Mouse (Mus musculus) limb, embryonic 10.5 days (tissue): Measurements from ENCODE around the gene Mob1a. TPM values are rescaled to one million over a fixed set of nuclear protein-coding genes. Genes with fewer than 3 reads are reported as not detected.

Experiments used
- DNase-seq: peaks from one replicate; pipeline ENCODE4 v3.0.0-alpha.2; 2017; ENCODE audit warnings: low spot score
- H3K27ac ChIP-seq: fragments of 300-500 bp; sonication (generic); 2 replicates; pipeline ENCODE4 v1.5.1; 2016; ENCODE audit warnings: mild to moderate bottlenecking
- H3K27me3 ChIP-seq: fragments of 300-500 bp; sonication (generic); 2 replicates; pipeline ENCODE4 v1.6.1; 2016; ENCODE audit warnings: low read depth, mild to moderate bottlenecking; ENCODE audit not compliant: poor library complexity, severe bottlenecking
- H3K36me3 ChIP-seq: fragments of 300-500 bp; sonication (generic); 2 replicates; pipeline ENCODE4 v1.6.1; 2016; ENCODE audit warnings: mild to moderate bottlenecking, moderate library complexity
- H3K4me1 ChIP-seq: fragments of 300-500 bp; sonication (generic); 2 replicates; pipeline ENCODE4 v1.6.1; 2016
- H3K4me3 ChIP-seq: fragments of 300-500 bp; sonication (generic); 2 replicates; pipeline ENCODE4 v1.5.1; 2016; ENCODE audit warnings: mild to moderate bottlenecking, moderate library complexity
- H3K9me3 ChIP-seq: fragments of 300-500 bp; sonication (generic); replicated peaks from 2 replicates; pipeline ENCODE4 v1.6.1; 2016; ENCODE audit warnings: mild to moderate bottlenecking
- WGBS: fragments of 180-500 bp; shearing (Covaris S2); methylation state at CpG from one replicate; pipeline ENCODE4 v1.1.7; 2016; 5-methylcytosine and 5-hydroxymethylcytosine counted together
- polyA plus RNA-seq: library from polyadenylated mRNA; unstranded; fragments of >200 nt; fragmentation: Nextera tagmentation; extraction: Ambion mirVana; gene quantifications from 2 replicates; pipeline ENCODE4 v1.2.1, GENCODE M21; 2016

Gene Mob1a
- polyA plus RNA-seq, 1 experiment from 2014 or later = 63.3 TPM

DNA sequence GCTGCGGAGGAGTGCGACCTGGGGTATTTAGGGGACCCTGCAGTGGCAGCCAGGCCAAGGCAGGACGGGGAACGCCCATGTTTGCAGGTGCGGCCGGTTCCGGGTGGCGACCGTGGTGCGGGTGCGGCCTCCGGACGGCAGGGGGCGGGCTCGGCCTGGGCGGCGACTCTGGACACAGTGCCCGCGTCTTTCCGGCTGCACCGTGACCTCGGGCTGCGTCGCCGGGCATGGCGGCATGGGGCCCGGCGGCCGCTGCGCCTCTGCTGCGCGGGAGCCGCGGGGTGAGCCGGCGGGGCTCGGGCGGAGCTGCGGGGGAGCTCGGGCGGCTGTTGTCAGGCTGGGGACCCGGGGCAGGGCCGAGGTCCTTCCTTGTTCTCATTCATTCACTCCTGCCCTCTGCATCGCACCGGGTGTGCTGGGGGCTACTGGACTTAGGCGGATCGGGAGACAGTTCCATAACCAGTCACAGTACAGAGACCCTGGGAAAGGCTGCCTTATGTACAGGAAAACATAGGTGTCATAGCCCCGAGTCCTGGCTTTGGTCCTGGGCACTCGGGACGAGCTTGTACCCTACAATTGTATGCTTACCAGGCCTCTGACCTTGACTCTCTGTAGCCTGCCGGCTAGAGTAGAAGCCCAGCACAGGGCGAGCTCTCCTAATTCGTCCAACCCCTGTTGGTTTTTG, 23.6 kb downstream of the Mob1a start:
- H3K36me3 ChIP-seq = peaks cover 39% of the 10 kb centered on the region
- 1% methylated on average over 53 of the region's 53 CpGs for WGBS
- peak overlapping the region; percentile 86 for H3K4me3 ChIP-seq
- H3K4me1 ChIP-seq = peaks cover 25% of the 10 kb centered on the region
- H3K27me3 ChIP-seq = no peaks in the 10 kb centered on the region
- DNase-seq = peak; percentile 97
- no peaks in the 10 kb centered on the region for H3K9me3 ChIP-seq
- peak overlapping the region; percentile 92 for H3K27ac ChIP-seq

- peak overlapping the region; percentile 86 for H3K4me3 ChIP-seq
- H3K36me3 ChIP-seq = peaks cover 45% of the 10 kb centered on the region
- peak overlapping the region; percentile 92 for H3K27ac ChIP-seq
- H3K9me3 ChIP-seq = no peaks in the 10 kb centered on the region
- WGBS = 86% methylated on average over 7 of the region's 7 CpGs
- no peaks in the 10 kb centered on the region for H3K27me3 ChIP-seq
- peaks cover 25% of the 10 kb centered on the region for H3K4me1 ChIP-seq
- no peak for DNase-seq
These were observed 24.4 kb downstream of the Mob1a start for GRCm38 (mm10) chr6:83350172-83350571.

GRCm38 (mm10) chr6:83350851-83351405, 25.1 kb downstream of the Mob1a start:
- Histone ChIP-seq H3K4me1 (peaks cover 25% of the 10 kb centered on the region), H3K9me3 (no peaks in the 10 kb centered on the region), H3K4me3 (no peak overlapping the region), H3K27me3 (no peaks in the 10 kb centered on the region), H3K36me3 (peaks cover 51% of the 10 kb centered on the region), H3K27ac (peak overlapping the region; percentile 36; the same call in 1 of the 2 replicates)
- 91% methylated on average over 16 of the region's 16 CpGs for WGBS
- DNase-seq = no peak

GRCm38 (mm10) chr6:83351490-83352160, 25.8 kb downstream of the Mob1a start:
- H3K27me3 ChIP-seq = no peaks in the 10 kb centered on the region
- DNase-seq = no peak
- peak overlapping the region; percentile 36; the same call in 1 of the 2 replicates for H3K27ac ChIP-seq

GRCm38 (mm10) chr6:83352666-83353410, 27.0 kb downstream of the Mob1a start:
- DNase-seq = no peak
- Histone ChIP-seq H3K4me3 (no peak overlapping the region), H3K36me3 (peaks cover 65% of the 10 kb centered on the region), H3K27ac (no peak overlapping the region), H3K27me3 (no peaks in the 10 kb centered on the region), H3K4me1 (peaks cover 25% of the 10 kb centered on the region), H3K9me3 (no peaks in the 10 kb centered on the region)
- 95% methylated on average over 24 of the region's 24 CpGs for WGBS

More at GRCm38 (mm10) chr6:83351490-83352160, 25.8 kb downstream of the Mob1a start:
- no peak overlapping the region for H3K4me3 ChIP-seq
- H3K4me1 ChIP-seq = peaks cover 25% of the 10 kb centered on the region
- no peaks in the 10 kb centered on the region for H3K9me3 ChIP-seq
- peaks cover 57% of the 10 kb centered on the region for H3K36me3 ChIP-seq
- WGBS = 84% methylated on average over 7 of the region's 7 CpGs

GRCm38 (mm10) chr6:83354856-83355781, 29.3 kb downstream of the Mob1a start:
- WGBS = 87% methylated on average over 9 of the region's 9 CpGs

GRCm38 (mm10) chr6:83356569-83357138, 30.8 kb downstream of the Mob1a start:
- H3K27ac ChIP-seq = no peak overlapping the region
- DNase-seq = peak; percentile 87
- WGBS = 25% methylated on average over 7 of the region's 7 CpGs
- H3K9me3 ChIP-seq = no peaks in the 10 kb centered on the region
- peaks cover 94% of the 10 kb centered on the region for H3K36me3 ChIP-seq
- H3K4me1 ChIP-seq = no peaks in the 10 kb centered on the region
- H3K4me3 ChIP-seq = no peak overlapping the region
- H3K27me3 ChIP-seq = no peaks in the 10 kb centered on the region

More at GRCm38 (mm10) chr6:83354856-83355781, 29.3 kb downstream of the Mob1a start:
- Histone ChIP-seq H3K4me3 (no peak overlapping the region), H3K27me3 (no peaks in the 10 kb centered on the region), H3K27ac (no peak overlapping the region), H3K9me3 (no peaks in the 10 kb centered on the region), H3K36me3 (peaks cover 87% of the 10 kb centered on the region), H3K4me1 (peaks cover 8% of the 10 kb centered on the region)
- DNase-seq = no peak

- no peak for DNase-seq
- 95% methylated on average over 10 of the region's 10 CpGs for WGBS
- H3K27ac ChIP-seq = no peak overlapping the region
These were observed 31.6 kb downstream of the Mob1a start for GRCm38 (mm10) chr6:83357436-83357835.

GRCm38 (mm10) chr6:83361523-83362248, 35.9 kb downstream of the Mob1a start:
- Histone ChIP-seq H3K4me3 (no peak overlapping the region), H3K27me3 (no peaks in the 10 kb centered on the region), H3K27ac (no peak overlapping the region), H3K4me1 (no peaks in the 10 kb centered on the region), H3K36me3 (peaks cover 86% of the 10 kb centered on the region), H3K9me3 (no peaks in the 10 kb centered on the region)
- no peak for DNase-seq
- WGBS = 83% methylated on average over 11 of the region's 11 CpGs

More at GRCm38 (mm10) chr6:83357436-83357835, 31.6 kb downstream of the Mob1a start:
- H3K4me1 ChIP-seq = no peaks in the 10 kb centered on the region
- no peaks in the 10 kb centered on the region for H3K27me3 ChIP-seq
- H3K9me3 ChIP-seq = no peaks in the 10 kb centered on the region
- peaks cover 93% of the 10 kb centered on the region for H3K36me3 ChIP-seq
- H3K4me3 ChIP-seq = no peak overlapping the region

GRCm38 (mm10) chr6:83363075-83363474, 37.3 kb downstream of the Mob1a start:
- Histone ChIP-seq H3K27me3 (no peaks in the 10 kb centered on the region), H3K36me3 (peaks cover 87% of the 10 kb centered on the region), H3K4me1 (no peaks in the 10 kb centered on the region), H3K4me3 (no peak overlapping the region), H3K9me3 (no peaks in the 10 kb centered on the region), H3K27ac (no peak overlapping the region)
- no peak for DNase-seq
- WGBS = 90% methylated on average over 12 of the region's 12 CpGs

DNA sequence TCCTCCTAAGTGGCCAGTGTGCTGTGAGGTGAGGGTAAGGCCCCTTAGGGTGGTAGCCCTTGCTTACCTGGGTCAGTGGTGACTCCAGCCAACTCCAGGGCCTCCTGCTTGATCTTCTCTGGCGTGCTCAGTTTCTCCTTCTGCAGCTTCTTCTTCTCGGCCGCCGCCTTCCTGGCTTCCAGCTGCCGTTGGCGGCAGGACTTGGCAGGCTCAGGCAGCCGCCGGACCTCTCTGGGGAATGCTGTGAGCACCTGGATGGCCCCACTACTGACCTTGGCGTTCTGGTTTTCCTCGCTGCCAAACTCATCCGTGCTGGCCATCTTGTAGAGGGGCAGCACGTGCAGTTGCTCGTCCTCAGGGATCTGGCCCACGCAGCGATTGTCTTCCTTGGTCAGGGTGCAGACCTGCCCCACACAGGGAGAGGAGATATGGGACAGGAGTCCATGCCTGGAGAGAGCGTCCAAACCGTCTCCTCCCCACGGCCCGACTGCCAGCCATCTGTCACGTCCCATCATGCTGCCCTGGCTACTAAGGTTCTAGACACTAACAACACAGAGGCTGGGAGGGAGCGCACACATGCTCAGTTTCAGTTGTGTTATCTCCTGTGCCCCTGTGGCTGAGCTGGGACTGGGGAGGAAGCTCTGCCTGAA, 44.6 kb downstream of the Mob1a start:
- no peak overlapping the region for H3K4me3 ChIP-seq
- WGBS = 94% methylated on average over 21 of the region's 21 CpGs
- no peak overlapping the region for H3K27ac ChIP-seq
- peaks cover 98% of the 10 kb centered on the region for H3K36me3 ChIP-seq
- no peak for DNase-seq
- H3K9me3 ChIP-seq = no peaks in the 10 kb centered on the region
- no peaks in the 10 kb centered on the region for H3K27me3 ChIP-seq
- H3K4me1 ChIP-seq = no peaks in the 10 kb centered on the region
